In the genomic region with DNA sequence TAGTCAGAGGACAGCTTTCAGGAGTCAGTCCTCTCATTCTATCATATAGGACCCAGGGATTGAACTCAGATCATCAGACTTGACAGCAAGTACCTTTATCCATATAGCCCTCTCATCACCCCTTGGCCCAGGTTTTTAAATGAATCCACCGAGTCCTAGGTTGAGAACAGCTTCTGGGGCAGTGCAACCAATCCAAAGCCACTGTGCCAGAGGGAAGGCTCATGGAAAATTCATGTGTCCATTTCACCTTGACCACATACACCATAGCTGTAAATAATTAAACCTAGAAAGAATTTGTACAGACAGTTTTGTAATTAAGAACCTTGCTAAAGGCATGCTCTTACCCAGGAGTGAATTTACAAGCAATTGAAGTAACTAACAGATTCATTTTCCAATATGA, we compare ENCODE assay signal across 24 mouse cellular contexts.
"Had no signal": no experiment of that assay in that cellular context is flagged by ENCODE, and none has a peak within 500 bp of the region (broad histone marks: within the 10 kb centered on the region; RNA-seq: fewer than 3 reads in every experiment).

No protein-coding gene starts in this region.

- H3K27ac ChIP-seq: intestine, embryonic 15.5 days; layer of hippocampus, adult 2 months; limb, embryonic 12.5 days; limb, embryonic 15.5 days; liver, embryonic 14.5 days; lung, embryonic 15.5 days; midbrain, embryonic 10.5 days; midbrain, embryonic 13.5 days; neural tube, embryonic 13.5 days; stomach, embryonic 15.5 days had no signal

- H3K4me3 ChIP-seq: intestine, embryonic 15.5 days; layer of hippocampus, adult 2 months; limb, embryonic 12.5 days; limb, embryonic 15.5 days; lung, embryonic 15.5 days; megakaryocyte, embryonic 14.5 days; midbrain, embryonic 10.5 days; midbrain, embryonic 13.5 days; myocyte; neural tube, embryonic 13.5 days; stomach, embryonic 15.5 days had no signal

- H3K4me2 ChIP-seq: intestine, embryonic 15.5 days; limb, embryonic 12.5 days; limb, embryonic 15.5 days; liver, embryonic 11.5 days; lung, embryonic 15.5 days; midbrain, embryonic 13.5 days; neural tube, embryonic 13.5 days; stomach, embryonic 15.5 days had no signal

- H3K27me3 ChIP-seq: intestine, embryonic 15.5 days; limb, embryonic 12.5 days; limb, embryonic 15.5 days; lung, embryonic 15.5 days; megakaryocyte, embryonic 14.5 days; midbrain, embryonic 13.5 days; neural tube, embryonic 13.5 days; stomach, embryonic 15.5 days had no signal

- H3K4me1 ChIP-seq: intestine, embryonic 15.5 days; limb, embryonic 12.5 days; limb, embryonic 15.5 days; lung, embryonic 15.5 days; megakaryocyte, embryonic 14.5 days; midbrain, embryonic 10.5 days; midbrain, embryonic 13.5 days; neural tube, embryonic 13.5 days; stomach, embryonic 15.5 days had no signal

- H3K36me3 ChIP-seq: intestine, embryonic 15.5 days; limb, embryonic 12.5 days; limb, embryonic 15.5 days; lung, embryonic 15.5 days; midbrain, embryonic 10.5 days; midbrain, embryonic 13.5 days; neural tube, embryonic 13.5 days; stomach, embryonic 15.5 days had no signal

- H3K9ac ChIP-seq: intestine, embryonic 15.5 days; limb, embryonic 12.5 days; limb, embryonic 15.5 days; liver, embryonic 14.5 days; lung, embryonic 15.5 days; midbrain, embryonic 13.5 days; neural tube, embryonic 13.5 days; stomach, embryonic 15.5 days had no signal

- DNase-seq: layer of hippocampus, adult 9-11 months; left cerebral cortex, postnatal 4 days; lung, adult 18-20 months; lung, postnatal 10 days; lung, postnatal 36 days; retina, postnatal 1 day; right cerebral cortex, postnatal 25 days; spleen, adult 18-20 months; thymus, adult 18-20 months; thymus, postnatal 36 days had no signal

- ATAC-seq: intestine, embryonic 15.5 days; midbrain, embryonic 13.5 days; midbrain, embryonic 16.5 days had no signal

- H3K9me3 ChIP-seq: intestine, embryonic 15.5 days; limb, embryonic 12.5 days; limb, embryonic 15.5 days; lung, embryonic 15.5 days; midbrain, embryonic 10.5 days; midbrain, embryonic 13.5 days; stomach, embryonic 15.5 days had no signal
